Mouse (Mus musculus) yolk sac, embryonic 10.5 days (tissue): Measurements from ENCODE around the gene Alkal2.

Experiments
- DNase-seq: peaks from one replicate; pipeline ENCODE4 v3.0.0-alpha.2; 2017; ENCODE audit warnings: low spot score

Gene Alkal2

GRCm38 (mm10) chr12:30928182-30928581 is 44.1 kb downstream of the Alkal2 start:
- DNase-seq = no peak

- DNase-seq = no peak
Measured at GRCm38 (mm10) chr12:30933299-30933698, 49.2 kb downstream of the Alkal2 start.

GRCm38 (mm10) chr12:30936899-30937298 is 52.8 kb downstream of the Alkal2 start:
- DNase-seq = no peak
